ENCODE assay signal across 25 mouse cellular contexts in the genomic region with DNA sequence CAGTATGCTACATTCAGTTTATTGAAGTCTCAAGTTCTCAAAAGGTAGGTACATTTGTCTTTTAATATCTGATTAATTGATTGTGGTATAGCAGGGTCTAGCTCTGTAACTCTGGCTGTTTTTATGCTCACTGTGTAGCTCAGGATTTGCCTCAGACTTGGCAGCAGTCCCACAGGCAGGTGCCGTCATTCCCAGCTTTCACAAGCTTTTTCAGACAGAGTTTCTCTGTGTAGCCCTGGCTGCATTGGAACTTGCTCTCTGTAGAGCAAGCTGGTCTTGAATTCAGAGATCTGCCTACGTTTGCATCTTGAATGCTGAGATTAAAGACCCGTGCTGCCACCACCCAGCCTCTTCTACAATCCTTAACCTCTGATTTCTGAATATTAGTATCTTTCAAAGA. TPM values are rescaled to one million over a fixed set of nuclear protein-coding genes. Genes with fewer than 3 reads are reported as not detected.
DNase-seq lines count a peak whose midpoint lies in the region; ATAC-seq lines count a peak whose summit lies in the region.
"Had no signal": no experiment of that assay in that cellular context is flagged by ENCODE, and none has a peak within 500 bp of the region (broad histone marks: within the 10 kb centered on the region; RNA-seq: fewer than 3 reads in every experiment).

No protein-coding gene starts in this region.

- 49% methylated on average over 3 of the region's 3 CpGs for WGBS in liver, embryonic 16.5 days (ENCODE audit: insufficient replicate concordance)
- 51% methylated on average over 3 of the region's 3 CpGs for WGBS in stomach, embryonic 16.5 days

- no peak overlapping the region for H3K4me3 ChIP-seq in liver, embryonic 16.5 days (ENCODE audit: low read depth, low read length)
- no peak overlapping the region for H3K4me3 ChIP-seq in stomach, embryonic 16.5 days (replicated peaks; ENCODE audit: low read length)
- H3K4me3 ChIP-seq: embryonic facial prominence, embryonic 10.5 days; forebrain, embryonic 15.5 days; heart, embryonic 13.5 days; megakaryocyte, embryonic 14.5 days; midbrain, embryonic 13.5 days had no signal

- no peak overlapping the region for H3K4me2 ChIP-seq in liver, embryonic 16.5 days (ENCODE audit: low read depth, low read length)
- no peak overlapping the region for H3K4me2 ChIP-seq in stomach, embryonic 16.5 days (ENCODE audit: low read depth, low read length)
- H3K4me2 ChIP-seq: forebrain, embryonic 15.5 days; heart, embryonic 13.5 days; lung, embryonic 14.5 days; midbrain, embryonic 13.5 days had no signal

- no peaks in the 10 kb centered on the region; the same call in 1 of the 2 replicates for H3K36me3 ChIP-seq in liver, embryonic 16.5 days (ENCODE audit: control insufficient read depth, insufficient read depth)
- H3K36me3 ChIP-seq in stomach, embryonic 16.5 days (ENCODE audit: control insufficient read depth, insufficient read depth, low read length), result no peaks in the 10 kb centered on the region

- H3K4me1 ChIP-seq in liver, embryonic 16.5 days (ENCODE audit: control insufficient read depth, low read depth, low read length), result no peaks in the 10 kb centered on the region; the same call in 1 of the 2 replicates
- no peaks in the 10 kb centered on the region for H3K4me1 ChIP-seq in stomach, embryonic 16.5 days (ENCODE audit: control insufficient read depth, insufficient read depth, low read length)
- H3K4me1 ChIP-seq: embryonic facial prominence, embryonic 10.5 days; forebrain, embryonic 15.5 days; heart, embryonic 13.5 days; midbrain, embryonic 13.5 days had no signal

- H3K27ac ChIP-seq in liver, embryonic 16.5 days (ENCODE audit: low read length), result no peak overlapping the region
- H3K27ac ChIP-seq in stomach, embryonic 16.5 days (ENCODE audit: low read length), result no peak overlapping the region
- H3K27ac ChIP-seq: embryonic facial prominence, embryonic 10.5 days; forebrain, embryonic 15.5 days; heart, embryonic 13.5 days; hindbrain, postnatal 0 days; midbrain, embryonic 13.5 days had no signal

- H3K9me3 ChIP-seq in liver, embryonic 16.5 days (replicated peaks; ENCODE audit: control insufficient read depth, low read length), result no peaks in the 10 kb centered on the region
- no peaks in the 10 kb centered on the region for H3K9me3 ChIP-seq in stomach, embryonic 16.5 days (replicated peaks; ENCODE audit: control insufficient read depth, low read length)
- H3K9me3 ChIP-seq: embryonic facial prominence, embryonic 10.5 days; forebrain, embryonic 15.5 days; heart, embryonic 13.5 days; megakaryocyte, embryonic 14.5 days; midbrain, embryonic 13.5 days had no signal

- ATAC-seq in liver, embryonic 16.5 days (ENCODE audit: low read depth), result 0 out of 2 replicates have a peak, but pooled peaks have one; percentile 50
- peak; percentile 25; the same call in 1 of the 2 replicates for ATAC-seq in stomach, embryonic 16.5 days (ENCODE audit: insufficient read depth, low FRiP score)
- no peak for ATAC-seq in megakaryocyte progenitor cell, adult 5-6 weeks (replicated peaks; ENCODE audit: poor library complexity)
- ATAC-seq: forebrain, embryonic 15.5 days; hindbrain, postnatal 0 days; midbrain, embryonic 13.5 days had no signal

- no peaks in the 10 kb centered on the region for H3K27me3 ChIP-seq in liver, embryonic 16.5 days (ENCODE audit: control insufficient read depth, insufficient read depth, low read depth, low read length)
- no peaks in the 10 kb centered on the region for H3K27me3 ChIP-seq in stomach, embryonic 16.5 days (ENCODE audit: control insufficient read depth, insufficient read depth, low read length)
- H3K27me3 ChIP-seq: forebrain, embryonic 15.5 days; heart, embryonic 13.5 days; megakaryocyte, embryonic 14.5 days; midbrain, embryonic 13.5 days had no signal

- DNase-seq in adrenal gland, adult 2 months, result peak; percentile 43
- no peak for DNase-seq in adrenal gland, adult 18-20 months (ENCODE audit: low spot score in 2 of 2)
- DNase-seq in kidney, postnatal 14 days, result peak; percentile 7
- DNase-seq in kidney, adult 11 months, result no peak
- DNase-seq in liver, result no peak
- DNase-seq: cerebellum, adult 11-12 months; gastrocnemius, postnatal 14 days; heart, adult 18-20 months; heart, postnatal 14 days; kidney, adult 9 months; lung, embryonic 14.5 days; thymus, postnatal 25 days had no signal

- no peak overlapping the region for H3K9ac ChIP-seq in liver, embryonic 16.5 days (ENCODE audit: low read depth, low read length)
- H3K9ac ChIP-seq in stomach, embryonic 16.5 days (ENCODE audit: low read length), result no peak overlapping the region
- H3K9ac ChIP-seq: forebrain, embryonic 15.5 days; heart, embryonic 13.5 days; lung, embryonic 14.5 days; midbrain, embryonic 13.5 days had no signal

RNA-seq across cellular contexts. Expression of a gene that starts 16.9 kb away (rescaled TPM):
- total RNA-seq in adrenal gland, adult 2 months (2021), result 100 to 1,000 TPM; 135 to 141 TPM
- 8.3 and 11.3 TPM in 2 replicates for polyA plus RNA-seq in adrenal gland, adult 2 months (2012; rRNA removed)
- total RNA-seq in adrenal gland, adult 18-20 months (2021), result 100 to 1,000 TPM; 112 to 150 TPM
- polyA plus RNA-seq in liver, embryonic 16.5 days (2015; fragmentation: Nextera tagmentation; extraction: Ambion mirVana), result 11.3 and 13.3 TPM in 2 replicates
- polyA plus RNA-seq in stomach, embryonic 16.5 days (2015; fragmentation: Nextera tagmentation; extraction: Ambion mirVana), result 36.8 and 38.6 TPM in 2 replicates
- total RNA-seq in megakaryocyte progenitor cell, adult 5-6 weeks (2015), result 25.8 and 26.6 TPM in 2 replicates
- 48.7 and 49.7 TPM in 2 replicates for total RNA-seq in megakaryocyte progenitor cell, adult 5-6 weeks (2017)

RNA-seq across cellular contexts. Expression of a gene that starts 17.0 kb away (rescaled TPM):
- 10 to 100 TPM; 21.7 to 25.3 TPM for total RNA-seq in adrenal gland, adult 2 months (2021)
- polyA plus RNA-seq in adrenal gland, adult 2 months (2012; rRNA removed), result 8.6 and 10.5 TPM in 2 replicates
- total RNA-seq in adrenal gland, adult 18-20 months (2021), result 10 to 100 TPM; 12.2 to 13.9 TPM
- polyA plus RNA-seq in liver, embryonic 16.5 days (2015; fragmentation: Nextera tagmentation; extraction: Ambion mirVana), result 2.2 and 2.5 TPM in 2 replicates
- 11.2 and 11.7 TPM in 2 replicates for polyA plus RNA-seq in stomach, embryonic 16.5 days (2015; fragmentation: Nextera tagmentation; extraction: Ambion mirVana)
- 6.9 and 10.4 TPM in 2 replicates for total RNA-seq in megakaryocyte progenitor cell, adult 5-6 weeks (2015)
- 8.0 and 10.0 TPM in 2 replicates for total RNA-seq in megakaryocyte progenitor cell, adult 5-6 weeks (2017)
- total RNA-seq: monocyte, adult 5-6 weeks had no signal

RNA-seq across cellular contexts. Expression of a gene that starts 38.0 kb away (rescaled TPM):
- total RNA-seq in adrenal gland, adult 2 months (2021), result 10 to 100 TPM; 13.3 to 14.7 TPM
- polyA plus RNA-seq in adrenal gland, adult 2 months (2012; rRNA removed), result 7.2 and 9.6 TPM in 2 replicates
- 10 to 100 TPM; 11.0 to 13.8 TPM for total RNA-seq in adrenal gland, adult 18-20 months (2021)
- 4.7 and 5.0 TPM in 2 replicates for polyA plus RNA-seq in liver, embryonic 16.5 days (2015; fragmentation: Nextera tagmentation; extraction: Ambion mirVana)
- polyA plus RNA-seq in stomach, embryonic 16.5 days (2015; fragmentation: Nextera tagmentation; extraction: Ambion mirVana), result 15.6 and 18.7 TPM in 2 replicates
- 35.3 and 47.1 TPM in 2 replicates for total RNA-seq in megakaryocyte progenitor cell, adult 5-6 weeks (2015)
- 7.4 and 7.8 TPM in 2 replicates for total RNA-seq in megakaryocyte progenitor cell, adult 5-6 weeks (2017)

RNA-seq across cellular contexts. Expression of a gene that starts 42.5 kb away (rescaled TPM):
- 10 to 100 TPM; 36.2 to 36.8 TPM for total RNA-seq in adrenal gland, adult 2 months (2021)
- 3.3 and 5.5 TPM in 2 replicates for polyA plus RNA-seq in adrenal gland, adult 2 months (2012; rRNA removed)
- total RNA-seq in adrenal gland, adult 18-20 months (2021), result 10 to 100 TPM; 22.9 to 29.6 TPM
- 6.7 and 6.8 TPM in 2 replicates for polyA plus RNA-seq in liver, embryonic 16.5 days (2015; fragmentation: Nextera tagmentation; extraction: Ambion mirVana)
- polyA plus RNA-seq in stomach, embryonic 16.5 days (2015; fragmentation: Nextera tagmentation; extraction: Ambion mirVana), result 23.3 and 27.7 TPM in 2 replicates
- total RNA-seq in megakaryocyte progenitor cell, adult 5-6 weeks (2015), result 63.5 and 65.1 TPM in 2 replicates
- 161 and 179 TPM in 2 replicates for total RNA-seq in megakaryocyte progenitor cell, adult 5-6 weeks (2017)

RNA-seq across cellular contexts. Expression of a gene that starts 43.5 kb away (rescaled TPM):
- not detected for total RNA-seq in adrenal gland, adult 2 months (2021)
- polyA plus RNA-seq in adrenal gland, adult 2 months (2012; rRNA removed), result 0.11 TPM in 1 of 2 replicates, not detected in the other
- not detected for total RNA-seq in adrenal gland, adult 18-20 months (2021)
- not detected in 2 replicates for polyA plus RNA-seq in liver, embryonic 16.5 days (2015; fragmentation: Nextera tagmentation; extraction: Ambion mirVana)
- not detected in 2 replicates for polyA plus RNA-seq in stomach, embryonic 16.5 days (2015; fragmentation: Nextera tagmentation; extraction: Ambion mirVana)
- not detected in 2 replicates for total RNA-seq in megakaryocyte progenitor cell, adult 5-6 weeks (2015)
- total RNA-seq in megakaryocyte progenitor cell, adult 5-6 weeks (2017), result 0.07 TPM in 1 of 2 replicates, not detected in the other
- total RNA-seq: gastrocnemius, postnatal 14 days; heart, adult 18-20 months; hindbrain, postnatal 0 days; layer of hippocampus, adult 8-10 months had no signal
- polyA plus RNA-seq: cortical plate, adult 2 months; embryonic facial prominence, embryonic 10.5 days; forebrain, embryonic 15.5 days; heart, embryonic 13.5 days; hindbrain, postnatal 0 days; limb, embryonic 14.5 days; lung, embryonic 14.5 days; midbrain, embryonic 13.5 days had no signal

Comparison
In these comparisons a context has a peak if more than half of its experiments do, and no peak if none do; other contexts are left out.
1. DNase-seq: peak in adrenal gland, adult 2 months (single experiment) and kidney, postnatal 14 days (single experiment); none in adrenal gland, adult 18-20 months (0 of 2), kidney, adult 11 months (single experiment) and liver (single experiment).